Mouse (Mus musculus): ENCODE data around the gene Wfikkn2. TPM values are rescaled to one million over a fixed set of nuclear protein-coding genes. Genes with fewer than 3 reads are reported as not detected.
A peak's percentile ranks its signal among the peaks of the same experiment; 100 is the strongest.

The Wfikkn2 gene
- polyA plus RNA-seq, 2 experiments from 2014 or later = 0.86 to 2.4 TPM

GRCm38 (mm10) chr11:94216247-94216646, 29.6 kb downstream of the Wfikkn2 start:
- no peak for ATAC-seq

- ATAC-seq = no peak
Measured at GRCm38 (mm10) chr11:94215581-94215980, 30.2 kb downstream of the Wfikkn2 start.

- no peak for ATAC-seq
Measured at GRCm38 (mm10) chr11:94213735-94214594, 31.8 kb downstream of the Wfikkn2 start.

- ATAC-seq = no peak
Measured at GRCm38 (mm10) chr11:94212997-94213396, 32.8 kb downstream of the Wfikkn2 start.

- no peak for ATAC-seq
Measured at GRCm38 (mm10) chr11:94212489-94212836, 33.3 kb downstream of the Wfikkn2 start.

- no peak for ATAC-seq
Measured at GRCm38 (mm10) chr11:94211651-94212488, 33.9 kb downstream of the Wfikkn2 start.

GRCm38 (mm10) chr11:94211124-94211603, 34.6 kb downstream of the Wfikkn2 start, which contains the start of gene Tob1:
Tob1 (plus strand) TSS chr11:94211454.
- ATAC-seq = peak; percentile 89

- peak; percentile 60 for ATAC-seq
Measured at GRCm38 (mm10) chr11:94210191-94211086, 35.4 kb downstream of the Wfikkn2 start.

GRCm38 (mm10) chr11:94209695-94210131, 36.1 kb downstream of the Wfikkn2 start:
- ATAC-seq = peak; percentile 1

GRCm38 (mm10) chr11:94208811-94209675, 36.8 kb downstream of the Wfikkn2 start:
- no peak for ATAC-seq

- no peak for ATAC-seq
Measured at GRCm38 (mm10) chr11:94206398-94207114, 39.2 kb downstream of the Wfikkn2 start.

- ATAC-seq = no peak
Measured at GRCm38 (mm10) chr11:94203066-94203465, 42.7 kb downstream of the Wfikkn2 start.

GRCm38 (mm10) chr11:94202106-94202505, 43.7 kb downstream of the Wfikkn2 start:
- ATAC-seq = no peak

- no peak for ATAC-seq
Measured at GRCm38 (mm10) chr11:94200422-94200821, 45.4 kb downstream of the Wfikkn2 start.

- ATAC-seq = no peak
Measured at GRCm38 (mm10) chr11:94199771-94200170, 46.0 kb downstream of the Wfikkn2 start.

- no peak for ATAC-seq
Measured at GRCm38 (mm10) chr11:94198405-94199146, 47.2 kb downstream of the Wfikkn2 start.

GRCm38 (mm10) chr11:94196311-94196710, 49.5 kb downstream of the Wfikkn2 start:
- no peak for ATAC-seq

GRCm38 (mm10) chr11:94193109-94193508, 52.7 kb downstream of the Wfikkn2 start:
- no peak for ATAC-seq

- ATAC-seq = no peak
Measured at GRCm38 (mm10) chr11:94190665-94191064, 55.1 kb downstream of the Wfikkn2 start.

GRCm38 (mm10) chr11:94189579-94189978, 56.2 kb downstream of the Wfikkn2 start:
- ATAC-seq = no peak
